Mouse (Mus musculus) gastrocnemius, postnatal 14 days (tissue): ENCODE measurements around the gene Hmgcr. TPM values are rescaled to one million over a fixed set of nuclear protein-coding genes. Genes with fewer than 3 reads are reported as not detected.

ENCODE experiments used
- DNase-seq: peaks from one replicate; pipeline ENCODE4 v3.0.0; 2021; ENCODE audit warnings: mixed read lengths
- intact Hi-C: fragments of 180-260 bp; cut with DNase I; formaldehyde crosslinking; loops from one replicate; pipeline ENCODE4 v1.15.1; 2025; ENCODE audit warnings: low total_unique reads
- long read RNA-seq, 2 experiments: library from polyadenylated mRNA; stranded (forward); transcript quantifications; one replicate each; pipeline ENCODE4 v2.0.0; 2021
- total RNA-seq, 2 experiments: library from RNA; stranded (reverse); gene quantifications; 2 replicates each; pipeline ENCODE4 v1.2.3; 2021

Hmgcr gene
- total RNA-seq: 10 to 100 TPM in 1 of 2 experiments, 1 to 10 TPM in 1; 8.3 to 16.5 TPM
- long read RNA-seq, experiment 1, full-length matches to known transcripts: 7 of 10 reads
- long read RNA-seq, experiment 1, partial matches to known transcripts: 2 of 10 reads
- long read RNA-seq, experiment 1, other reads (novel, unspliced or antisense): 1 of 10 reads
- long read RNA-seq, experiment 2, full-length matches to known transcripts: 11 of 13 reads
- long read RNA-seq, experiment 2, partial matches to known transcripts: 0 of 13 reads
- long read RNA-seq, experiment 2, other reads (novel, unspliced or antisense): 2 of 13 reads

- intact Hi-C loops: no loop called here
- DNase-seq: peak; percentile 98
Measured at GRCm38 (mm10) chr13:96670406-96671077, at the start of gene Hmgcr. Hmgcr (minus strand) TSS chr13:96670936.

GRCm38 (mm10) chr13:96720003-96720402, 49.3 kb upstream of the Hmgcr start:
- no peak for DNase-seq
- intact Hi-C loops: no loop called here

DNA sequence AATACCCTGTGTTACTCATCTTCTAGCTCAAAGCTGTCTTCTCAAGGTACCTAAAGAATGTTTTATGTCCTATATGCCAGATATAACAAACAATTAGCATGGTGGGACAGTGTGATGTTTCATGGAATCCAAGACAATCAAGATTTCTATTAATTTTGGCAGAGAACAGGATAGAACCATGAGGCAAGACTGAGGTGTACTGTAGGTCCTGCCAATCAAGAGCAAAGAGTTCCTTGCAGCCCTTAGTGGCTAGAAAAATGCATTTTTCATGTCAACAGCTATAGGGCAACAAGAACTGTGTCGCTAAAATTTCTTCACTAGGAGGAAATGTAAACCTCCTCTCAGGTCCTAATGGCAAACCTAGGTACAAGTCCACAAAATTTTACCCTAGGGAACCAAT, 47.1 kb upstream of the Hmgcr start:
- no peak for DNase-seq
- intact Hi-C loops: no loop called here

DNA sequence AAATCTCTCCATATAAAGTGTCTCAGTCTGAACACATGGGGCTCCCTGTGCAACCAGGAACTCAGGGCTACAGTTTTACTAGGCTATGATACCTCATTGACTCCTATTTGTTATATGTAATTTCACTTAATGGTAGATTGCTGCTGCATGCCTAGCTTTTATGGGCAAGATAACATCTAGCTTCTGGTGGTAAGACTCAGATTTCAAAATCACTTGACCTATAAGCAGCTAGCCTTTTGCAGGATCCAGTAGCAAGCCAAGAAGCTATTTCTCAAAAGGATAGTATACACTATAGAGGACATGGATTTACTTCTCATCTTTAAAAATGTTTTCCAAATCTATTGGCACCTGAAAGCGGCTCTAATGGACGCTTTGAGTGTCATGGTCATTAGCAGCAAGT, 45.6 kb upstream of the Hmgcr start:
- DNase-seq: no peak
- intact Hi-C loops: no loop called here

DNA sequence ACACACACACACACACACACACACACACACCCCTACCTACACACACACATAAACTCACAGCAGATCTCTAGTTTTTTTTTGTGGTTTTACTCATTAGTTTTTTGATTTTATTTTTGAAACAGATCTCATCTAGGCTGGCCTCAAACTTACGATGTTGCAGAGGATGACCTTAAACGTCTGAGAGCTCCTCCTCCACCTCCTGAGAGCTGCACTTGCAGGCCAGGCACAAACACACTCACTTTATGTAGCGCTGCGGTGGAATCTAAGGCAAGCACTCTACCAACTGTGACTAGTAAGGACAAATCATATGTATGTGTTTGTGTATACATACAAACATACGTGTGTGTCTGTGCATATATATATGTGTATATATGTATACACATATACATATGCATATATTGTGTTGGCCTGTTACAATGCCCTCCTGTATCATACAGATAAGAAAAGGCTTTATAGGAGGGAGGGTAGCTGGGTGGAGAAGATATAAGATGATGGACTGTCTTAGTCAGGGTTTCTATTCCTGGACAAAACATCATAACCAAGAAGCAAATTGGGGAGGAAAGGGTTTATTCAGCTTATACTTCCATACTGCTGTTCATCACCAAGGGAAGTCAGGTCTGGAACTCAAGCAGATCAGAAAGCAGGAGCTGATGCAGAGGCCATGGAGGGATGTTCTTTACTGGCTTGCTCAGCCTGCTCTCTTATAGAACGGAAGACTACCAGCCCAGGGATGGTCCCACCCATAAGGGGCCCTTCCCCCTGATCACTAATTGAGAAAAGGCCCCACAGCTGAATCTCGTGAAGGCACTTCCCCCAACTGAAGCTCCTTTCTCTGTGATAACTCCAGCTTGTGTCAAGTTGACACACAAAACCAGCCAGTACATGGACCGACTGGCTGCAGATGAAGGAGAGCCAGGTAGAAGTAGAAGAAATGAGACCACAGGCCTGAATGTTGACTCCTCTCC, 38.8 kb upstream of the Hmgcr start:
- DNase-seq: no peak
- intact Hi-C loops: no loop called here

DNA sequence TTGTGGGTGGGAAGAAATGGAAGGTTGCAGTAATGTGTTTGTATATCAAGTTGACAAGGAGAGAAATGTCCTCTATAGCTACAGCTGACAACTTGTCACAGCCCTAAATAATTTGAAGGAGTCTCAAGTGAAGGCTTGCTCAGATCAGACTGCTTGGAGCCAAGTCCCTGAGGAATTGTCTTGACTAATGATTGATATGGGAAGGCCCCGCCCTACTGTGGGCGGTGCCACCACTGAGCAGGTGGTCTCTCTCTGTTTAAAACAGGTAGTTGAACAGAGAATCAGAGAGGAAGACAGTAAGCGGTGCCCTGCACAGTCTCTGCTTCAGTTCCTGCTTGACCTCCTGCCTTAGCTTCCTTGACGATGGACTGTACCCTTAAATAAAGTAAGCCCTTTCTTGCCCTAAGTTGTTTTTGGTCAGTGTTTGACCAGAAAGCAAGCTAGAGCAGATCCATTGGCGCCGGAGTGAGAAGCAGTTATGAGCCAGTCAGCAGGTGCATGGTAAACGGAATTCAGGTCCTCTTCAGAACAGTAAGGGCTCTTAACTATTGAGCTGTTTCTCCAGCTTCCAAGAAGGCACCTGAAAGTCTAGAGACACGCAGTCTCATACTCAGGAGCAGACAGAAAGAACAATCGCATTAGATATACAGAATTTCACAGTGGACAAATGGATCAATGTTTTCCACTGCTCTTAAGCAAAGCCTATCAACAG, 32.0 kb upstream of the Hmgcr start:
- intact Hi-C loops: no loop called here
- no peak for DNase-seq

- no peak for DNase-seq
- intact Hi-C loops: no loop called here
Measured at GRCm38 (mm10) chr13:96697805-96698586, 27.3 kb upstream of the Hmgcr start.

DNA sequence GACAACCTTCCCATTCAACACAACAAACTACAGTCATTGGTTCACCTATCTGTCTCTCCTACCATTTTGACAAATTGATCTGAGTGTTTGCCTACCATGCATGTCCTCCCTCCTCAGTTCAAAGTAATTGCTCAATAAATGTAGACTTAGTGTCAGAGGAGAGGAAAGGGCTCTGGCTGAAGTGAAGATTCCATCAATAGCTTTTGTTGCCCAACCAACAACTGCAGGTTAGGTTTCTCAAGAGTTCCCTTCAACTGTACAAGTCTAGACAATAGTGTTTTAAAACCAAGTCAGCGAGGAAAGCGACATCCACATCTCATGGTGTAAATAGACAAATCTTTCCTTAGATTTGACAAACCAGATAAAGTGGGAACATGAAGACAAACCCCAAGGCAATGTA, 24.7 kb upstream of the Hmgcr start:
- intact Hi-C loops: no loop called here
- no peak for DNase-seq

DNA sequence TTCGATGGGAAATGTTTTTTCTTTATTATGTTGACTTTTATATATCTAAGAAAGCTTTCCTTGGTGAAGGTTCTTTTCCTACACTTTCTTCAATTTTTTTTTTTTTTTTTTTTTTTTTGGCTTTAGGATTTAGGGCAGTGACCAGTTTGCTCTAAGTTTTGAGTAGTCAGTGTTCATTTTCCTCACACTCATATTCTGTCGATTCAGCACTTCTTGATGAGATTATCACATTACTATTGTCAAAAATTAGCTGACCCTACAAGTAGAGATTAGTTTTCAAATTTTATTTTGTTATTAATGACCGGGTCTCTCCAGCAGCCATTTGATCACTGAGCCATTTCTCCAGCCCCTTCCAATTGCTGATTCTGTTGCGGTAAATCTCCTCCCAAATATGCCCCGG, 19.2 kb upstream of the Hmgcr start:
- intact Hi-C loops: no loop called here
- DNase-seq: no peak

DNA sequence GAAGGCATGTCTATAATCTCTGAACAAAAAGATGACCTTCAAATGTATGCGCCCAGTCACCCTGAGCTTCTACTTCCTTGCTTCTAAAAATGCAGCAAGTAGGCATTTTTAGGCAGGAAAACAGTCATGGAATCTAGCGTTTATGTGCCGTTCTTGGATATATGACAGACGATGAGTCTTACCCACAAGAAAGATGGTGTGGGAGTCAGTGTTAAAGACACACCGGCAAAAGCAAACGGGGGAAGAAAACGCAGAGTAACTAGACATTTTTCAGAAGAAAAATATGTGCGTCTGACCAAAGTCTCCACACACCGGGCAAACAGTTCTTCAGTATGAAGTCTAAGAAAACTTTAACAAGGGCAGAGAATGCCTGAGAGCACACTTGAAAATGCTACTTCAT, 16.5 kb upstream of the Hmgcr start:
- intact Hi-C loops: no loop called here
- no peak for DNase-seq

- intact Hi-C loops: no loop called here
- no peak for DNase-seq
Measured at GRCm38 (mm10) chr13:96684779-96685178, 14.0 kb upstream of the Hmgcr start.

- no peak for DNase-seq
- intact Hi-C loops: no loop called here
Measured at GRCm38 (mm10) chr13:96681088-96681620, 10.4 kb upstream of the Hmgcr start.

GRCm38 (mm10) chr13:96680163-96681087, 9.7 kb upstream of the Hmgcr start:
- no peak for DNase-seq

GRCm38 (mm10) chr13:96678616-96679015, 7.9 kb upstream of the Hmgcr start:
- intact Hi-C loops: no loop called here
- DNase-seq: no peak

More at GRCm38 (mm10) chr13:96680163-96681087, 9.7 kb upstream of the Hmgcr start:
- intact Hi-C loops: no loop called here

DNA sequence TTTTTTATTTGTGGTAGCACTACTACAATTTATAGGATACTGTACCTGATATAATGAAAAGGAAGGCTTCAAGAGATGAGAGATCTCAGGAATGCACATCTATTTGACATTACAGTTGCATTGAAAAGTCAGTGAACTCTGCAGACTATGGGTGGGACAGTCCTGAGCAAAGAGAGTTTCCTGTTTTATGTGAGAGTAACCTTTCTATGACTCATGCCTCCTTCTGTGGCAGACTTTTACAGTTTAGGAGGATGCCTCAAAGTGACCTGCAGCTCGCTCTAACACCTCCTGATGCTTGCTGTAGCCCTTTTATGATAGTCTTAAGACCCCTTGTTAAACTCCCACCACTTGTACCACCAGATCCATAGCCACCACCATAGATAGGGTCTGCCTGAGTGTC, 6.3 kb upstream of the Hmgcr start:
- no peak for DNase-seq
- intact Hi-C loops: no loop called here

DNA sequence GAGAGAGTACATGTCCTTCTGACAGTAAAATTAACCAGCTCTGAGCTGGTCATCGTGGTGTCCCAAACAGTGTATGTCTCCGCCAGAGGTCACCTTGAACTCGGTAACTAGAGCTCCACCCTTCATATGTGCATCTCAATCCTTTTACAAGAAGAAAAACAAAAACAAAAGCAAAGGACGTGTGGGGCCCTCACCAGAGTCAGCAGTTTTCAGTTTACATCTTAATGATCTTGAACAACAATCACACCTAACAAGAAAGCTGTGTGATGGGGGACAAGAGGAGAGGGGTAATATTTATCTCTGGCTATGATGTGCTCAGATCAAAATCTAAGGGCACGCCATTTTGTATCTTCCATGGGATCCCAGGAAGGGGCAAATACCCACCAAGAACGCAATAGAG, 5.0 kb upstream of the Hmgcr start:
- intact Hi-C loops: no loop called here
- DNase-seq: no peak

DNA sequence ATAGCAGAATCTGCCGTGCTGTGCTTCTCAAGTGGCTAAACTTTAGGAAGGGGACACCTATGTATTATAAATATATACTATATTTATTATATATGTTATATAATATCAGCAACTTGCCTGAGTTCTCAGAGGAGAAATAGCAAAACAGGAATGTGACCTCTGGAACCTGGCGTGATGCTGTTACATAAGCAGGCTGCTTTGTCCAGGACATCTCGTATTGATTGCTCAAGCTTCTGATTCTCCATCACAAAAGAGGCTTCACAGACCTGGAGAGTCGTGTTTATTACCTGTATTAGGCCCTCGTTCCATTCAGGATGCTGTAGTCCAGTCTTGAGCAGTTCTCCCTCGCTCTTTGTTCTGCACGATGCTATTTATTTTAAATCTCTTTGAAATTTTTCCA, 3.1 kb upstream of the Hmgcr start:
- intact Hi-C loops: no loop called here
- no peak for DNase-seq

DNA sequence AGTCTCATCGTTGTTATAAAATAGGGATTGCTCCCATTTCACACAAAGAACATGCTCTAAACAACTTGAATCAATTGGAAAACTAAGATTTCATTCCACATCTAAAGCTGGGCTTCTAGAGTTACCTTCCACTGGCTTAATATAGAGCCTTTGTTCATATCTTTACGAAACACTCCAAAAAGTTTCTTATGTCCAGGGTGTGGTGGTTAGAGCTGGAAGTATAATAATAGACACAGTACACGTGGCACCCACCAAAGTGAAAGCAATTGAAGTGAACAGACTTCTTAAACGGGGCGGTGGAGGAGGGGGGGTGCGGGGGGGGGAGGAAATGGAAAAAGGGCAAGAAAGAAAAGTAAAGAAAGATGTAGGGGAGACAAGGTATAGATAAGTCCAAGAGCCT, 1.5 kb upstream of the Hmgcr start:
- intact Hi-C loops: no loop called here
- DNase-seq: no peak
